Mouse (Mus musculus) left cerebral cortex, postnatal 4 days (tissue): Measurements from ENCODE around the gene Hsd17b7. TPM values are rescaled to one million over a fixed set of nuclear protein-coding genes. Genes with fewer than 3 reads are reported as not detected.

Experiments
- DNase-seq: peaks from one replicate; pipeline ENCODE4 v3.0.0-alpha.2; 2022
- intact Hi-C: fragments of 180-260 bp; cut with DNase I; formaldehyde crosslinking; loops from one replicate; pipeline ENCODE4 v1.15.1; 2025
- total RNA-seq, 2 experiments: library from RNA; stranded (reverse); gene quantifications; 2 replicates each; pipeline ENCODE4 v1.2.3; 2021

The Hsd17b7 gene
- total RNA-seq, 2 experiments from 2014 or later = 25.3 to 26.9 TPM

GRCm38 (mm10) chr1:169946004-169946403 lies 23.0 kb downstream of the Hsd17b7 start:
- DNase-seq = no peak
- intact Hi-C loops = no loop called here

GRCm38 (mm10) chr1:169939345-169939744 lies 29.7 kb downstream of the Hsd17b7 start:
- peak; percentile 36 for DNase-seq
- intact Hi-C loops = no loop called here

GRCm38 (mm10) chr1:169934005-169934725 lies 34.9 kb downstream of the Hsd17b7 start:
- intact Hi-C loops = loop anchor here (5.0 kb wide), 1 partner anchor 402 kb away; the partner anchor contains the start of gene Nuf2
- DNase-seq = peak; percentile 61

GRCm38 (mm10) chr1:169932122-169932746 lies 36.8 kb downstream of the Hsd17b7 start:
- intact Hi-C loops = loop anchor here (5.0 kb wide), 1 partner anchor 400 kb away; the partner anchor contains the start of gene Nuf2
- DNase-seq = no peak

GRCm38 (mm10) chr1:169931698-169932097 lies 37.3 kb downstream of the Hsd17b7 start:
- intact Hi-C loops = loop anchor here (5.0 kb wide), 1 partner anchor 399 kb away; the partner anchor contains the start of gene Nuf2
- DNase-seq = no peak

GRCm38 (mm10) chr1:169928454-169928971 lies 40.5 kb downstream of the Hsd17b7 start, which contains the start of gene Ccdc190:
Ccdc190 (plus strand) TSS chr1:169928648.
- DNase-seq = peak; percentile 59
- intact Hi-C loops = no loop called here

GRCm38 (mm10) chr1:169927753-169928369 lies 41.2 kb downstream of the Hsd17b7 start:
- intact Hi-C loops = no loop called here
- no peak for DNase-seq

- intact Hi-C loops = no loop called here
Observed at GRCm38 (mm10) chr1:169924567-169924966, 44.5 kb downstream of the Hsd17b7 start.

GRCm38 (mm10) chr1:169921710-169922211 lies 47.3 kb downstream of the Hsd17b7 start:
- peak; percentile 30 for DNase-seq
- intact Hi-C loops = no loop called here

More at GRCm38 (mm10) chr1:169924567-169924966, 44.5 kb downstream of the Hsd17b7 start:
- no peak for DNase-seq

- DNase-seq = peak; percentile 73
- intact Hi-C loops = loop anchor here (2.0 to 5.0 kb wide), 2 partner anchors 250 to 387 kb away; partner anchors contain the start of gene Nuf2
Observed at GRCm38 (mm10) chr1:169919211-169919610, 49.8 kb downstream of the Hsd17b7 start.

- intact Hi-C loops = loop anchor here (2.0 to 5.0 kb wide), 2 partner anchors 249 to 386 kb away; partner anchors contain the start of gene Nuf2
- peak; percentile 41 for DNase-seq
Observed at GRCm38 (mm10) chr1:169917998-169918397, 51.0 kb downstream of the Hsd17b7 start.

GRCm38 (mm10) chr1:169917115-169917796 lies 51.8 kb downstream of the Hsd17b7 start:
- intact Hi-C loops = loop anchor here (5.0 kb wide), 1 partner anchor 385 kb away; the partner anchor contains the start of gene Nuf2
- DNase-seq = no peak

GRCm38 (mm10) chr1:169916659-169917058 lies 52.4 kb downstream of the Hsd17b7 start:
- no peak for DNase-seq
- intact Hi-C loops = loop anchor here (5.0 kb wide), 1 partner anchor 384 kb away; the partner anchor contains the start of gene Nuf2

- DNase-seq = no peak
- intact Hi-C loops = loop anchor here (5.0 kb wide), 1 partner anchor 164 kb away; the partner anchor contains the start of gene Rgs4
Observed at GRCm38 (mm10) chr1:169911526-169911925, 57.5 kb downstream of the Hsd17b7 start.

GRCm38 (mm10) chr1:169910751-169911150 lies 58.3 kb downstream of the Hsd17b7 start:
- intact Hi-C loops = loop anchor here (5.0 kb wide), 1 partner anchor 163 kb away; the partner anchor contains the start of gene Rgs4
- DNase-seq = no peak

GRCm38 (mm10) chr1:169909659-169910058 lies 59.4 kb downstream of the Hsd17b7 start:
- no peak for DNase-seq
- intact Hi-C loops = loop anchor here (5.0 kb wide), 1 partner anchor 162 kb away; the partner anchor contains the start of gene Rgs4

GRCm38 (mm10) chr1:169909163-169909562 lies 59.9 kb downstream of the Hsd17b7 start:
- intact Hi-C loops = no loop called here
- DNase-seq = no peak

- no peak for DNase-seq
- intact Hi-C loops = no loop called here
Observed at GRCm38 (mm10) chr1:169900771-169901336, 68.2 kb downstream of the Hsd17b7 start.
